Mouse (Mus musculus) heart, postnatal 10 days (tissue): ENCODE results near the gene E130116L18Rik. TPM values are rescaled to one million over a fixed set of nuclear protein-coding genes. Genes with fewer than 3 reads are reported as not detected.
"Not testable (repeated sequence)": the region's sequence is repeated elsewhere in the genome, so short reads cannot be mapped to it uniquely, and the experiment has no call there.

ENCODE experiments used
- DNase-seq, 2 experiments: peaks; one replicate each; pipeline ENCODE4 v3.0.0; 2021
- intact Hi-C: fragments of 180-260 bp; cut with DNase I; formaldehyde crosslinking; loops from one replicate; pipeline ENCODE4 v1.15.1; 2025
- total RNA-seq, 2 experiments: library from RNA; stranded (reverse); gene quantifications; 2 replicates each; pipeline ENCODE4 v1.2.3; 2021

E130116L18Rik gene
- total RNA-seq, 2 experiments from 2014 or later = not detected

DNA sequence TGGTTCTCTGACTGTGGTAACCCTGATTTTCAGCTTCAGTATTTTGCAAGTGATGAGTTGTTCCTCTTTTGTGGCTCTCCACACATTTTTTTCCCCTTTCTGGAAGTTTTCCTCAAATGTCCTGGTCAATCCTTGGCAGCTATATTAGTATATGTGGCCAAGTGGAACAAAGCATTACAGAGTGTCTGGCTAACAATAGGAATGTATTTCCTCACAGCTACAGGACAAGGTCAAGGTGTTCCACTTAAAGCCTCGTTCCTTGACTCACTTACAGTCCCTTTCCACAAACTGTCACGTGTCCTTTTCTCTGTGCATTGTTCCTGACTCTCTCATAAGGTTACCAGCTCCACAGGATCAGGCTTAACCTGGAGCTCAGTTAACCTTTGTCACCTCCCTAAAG is 38.4 kb downstream of the E130116L18Rik start:
- peak in 1 of 2 experiments; percentile 4 for DNase-seq

DNA sequence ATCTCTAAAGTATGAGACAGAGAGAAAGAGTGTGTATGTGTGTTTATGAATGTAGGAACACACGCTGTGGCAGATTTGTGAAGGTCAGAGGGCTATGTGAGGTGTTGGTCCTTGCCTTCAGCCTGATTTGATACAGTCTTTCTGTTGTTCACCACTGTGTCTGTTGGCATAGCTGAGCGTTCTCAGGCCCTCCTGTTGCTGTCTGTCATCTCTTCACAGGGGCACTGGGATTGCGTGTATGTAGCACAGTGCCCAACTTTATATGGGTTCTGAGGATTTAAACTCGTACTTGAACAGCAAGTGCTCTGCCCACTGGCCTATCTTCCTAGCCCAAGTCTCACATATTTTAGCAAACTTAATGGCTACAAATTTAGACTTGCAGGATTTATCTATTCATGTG is 39.4 kb downstream of the E130116L18Rik start:
- no peak for DNase-seq
- intact Hi-C loops = no loop called here

More for the DNA sequence above, 38.4 kb downstream of the E130116L18Rik start:
- intact Hi-C loops = no loop called here

DNA sequence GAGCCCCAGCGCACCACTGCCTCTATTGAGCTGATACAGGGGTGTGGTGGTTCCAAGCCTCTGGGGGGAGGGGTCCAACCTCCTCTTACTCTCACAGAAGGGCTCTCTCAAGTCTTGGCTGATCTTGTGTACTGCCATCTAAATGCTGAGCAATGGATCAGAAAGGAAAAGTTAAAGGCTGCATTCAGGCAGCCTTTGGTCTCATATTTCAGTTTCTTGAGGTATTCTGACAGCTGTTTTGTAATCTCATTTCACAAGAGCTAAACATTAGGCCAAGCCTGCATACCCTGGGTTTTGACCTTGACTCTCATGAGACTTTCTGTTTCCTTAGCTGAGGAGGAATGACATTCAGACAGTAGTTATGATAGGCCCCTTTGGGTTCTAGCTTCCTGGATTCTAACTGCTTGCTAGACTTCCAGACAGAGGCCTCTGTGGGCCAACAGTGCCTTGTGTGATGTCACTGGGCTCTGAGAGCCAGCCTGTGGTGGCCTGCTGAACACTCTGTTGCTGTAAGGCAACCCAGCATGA is 41.9 kb downstream of the E130116L18Rik start, which contains the start of gene Galntl5:
TSS of gene Galntl5 (plus strand) at position 457 of the 528 bp plus-strand sequence.
- no peak for DNase-seq
- intact Hi-C loops = no loop called here

DNA sequence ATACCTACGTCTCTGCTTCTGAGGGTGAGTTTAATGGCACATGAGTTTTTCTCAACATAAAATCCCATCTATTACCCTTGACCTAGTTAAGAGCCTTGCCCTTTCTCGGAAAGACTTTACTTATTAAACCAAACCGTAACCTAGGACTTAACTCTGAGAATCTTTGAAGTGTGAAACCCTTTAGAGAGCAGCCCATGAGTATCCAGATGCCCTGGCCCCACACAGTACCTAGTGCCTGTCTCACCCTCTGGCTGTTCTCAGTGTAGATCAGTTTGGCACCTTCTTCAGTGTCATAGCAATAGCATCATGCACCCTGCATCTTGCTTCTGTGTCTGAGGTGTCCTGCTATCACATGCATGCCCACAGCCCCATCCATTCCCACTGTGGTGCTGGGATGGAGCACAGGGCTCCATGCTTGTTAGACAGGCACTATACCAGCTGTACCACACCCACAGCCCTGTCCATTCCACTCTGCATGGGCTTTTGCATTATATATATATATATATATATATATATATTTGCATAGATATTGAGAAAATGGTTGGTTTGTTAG is 42.9 kb downstream of the E130116L18Rik start:
- intact Hi-C loops = no loop called here
- DNase-seq = no peak

DNA sequence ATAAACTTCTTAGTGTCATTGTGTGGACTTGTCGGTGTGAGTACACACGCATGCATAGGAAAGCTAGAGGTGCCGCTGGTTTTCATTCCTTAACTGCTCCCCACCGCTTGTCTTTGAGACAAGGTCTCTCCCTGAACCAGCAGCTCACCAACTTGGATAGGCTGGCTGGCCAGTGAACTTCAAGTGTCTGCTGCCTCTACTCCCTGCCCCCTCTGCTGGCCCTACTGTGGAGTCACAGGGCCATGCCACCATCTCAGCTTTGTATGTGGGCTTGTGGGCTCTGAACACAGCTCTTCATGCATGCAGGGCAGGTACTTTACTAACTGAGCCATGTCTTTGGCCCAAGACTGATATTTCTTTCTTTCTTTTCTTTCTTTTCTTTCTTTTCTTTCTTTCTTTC is 43.7 kb downstream of the E130116L18Rik start:
- DNase-seq = no peak

DNA sequence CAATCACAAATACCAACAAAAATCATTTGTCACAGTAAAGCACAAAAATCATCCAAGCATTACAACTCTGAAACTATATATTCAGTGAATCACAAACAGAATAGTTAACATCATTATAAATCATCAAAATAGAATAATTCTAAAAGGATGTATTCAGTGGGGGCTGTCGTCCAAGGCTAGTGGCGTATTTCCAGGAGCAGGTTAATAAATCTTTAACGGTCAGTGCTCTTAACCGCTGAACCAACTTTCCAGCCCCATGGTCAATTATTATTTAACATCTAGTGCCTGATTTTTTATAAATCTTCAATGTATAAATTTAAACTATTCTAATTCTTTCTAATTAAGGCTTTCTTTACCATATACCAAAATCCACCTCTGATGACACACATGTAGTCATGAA is 44.4 kb downstream of the E130116L18Rik start:
- DNase-seq, intact Hi-C loops: not testable (repeated sequence)

More for the DNA sequence above, 43.7 kb downstream of the E130116L18Rik start:
- intact Hi-C loops = no loop called here

DNA sequence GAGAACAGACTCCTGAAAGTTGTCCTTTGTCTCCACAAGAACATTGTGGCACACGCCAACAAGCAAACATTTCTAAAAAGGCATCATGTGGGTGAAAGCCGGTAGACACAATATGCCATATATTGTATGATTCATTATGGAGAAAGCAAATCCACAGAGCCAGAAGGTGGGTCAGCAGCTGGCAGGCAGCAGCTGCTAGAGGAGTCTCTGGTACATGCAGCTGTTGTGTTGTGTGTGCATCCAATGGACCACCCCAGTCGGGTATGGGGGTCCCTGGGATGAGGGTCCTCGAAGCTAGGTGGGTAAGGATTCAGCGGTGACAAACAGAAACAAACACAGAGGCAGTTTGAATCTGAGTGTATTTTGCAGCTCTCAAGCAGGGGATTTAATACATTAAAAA is 45.0 kb downstream of the E130116L18Rik start:
- intact Hi-C loops, DNase-seq: not testable (repeated sequence)

Other genes with a start within 250 kb of the E130116L18Rik start
- 10 to 100 TPM; 82.5 to 85.2 TPM for gene Prkag2, start 122.5 kb downstream of the E130116L18Rik start, total RNA-seq
- gene Galntl5, start 41.7 kb downstream of the E130116L18Rik start, total RNA-seq = not detected
- 10 to 100 TPM; 30.2 to 30.3 TPM for gene Galnt11, start 1.2 kb downstream of the E130116L18Rik start, total RNA-seq